Mouse (Mus musculus): ENCODE results near the gene Fchsd2.
"Not testable (repeated sequence)": the region's sequence is repeated elsewhere in the genome, so short reads cannot be mapped to it uniquely, and the experiment has no call there.

The Fchsd2 gene

DNA sequence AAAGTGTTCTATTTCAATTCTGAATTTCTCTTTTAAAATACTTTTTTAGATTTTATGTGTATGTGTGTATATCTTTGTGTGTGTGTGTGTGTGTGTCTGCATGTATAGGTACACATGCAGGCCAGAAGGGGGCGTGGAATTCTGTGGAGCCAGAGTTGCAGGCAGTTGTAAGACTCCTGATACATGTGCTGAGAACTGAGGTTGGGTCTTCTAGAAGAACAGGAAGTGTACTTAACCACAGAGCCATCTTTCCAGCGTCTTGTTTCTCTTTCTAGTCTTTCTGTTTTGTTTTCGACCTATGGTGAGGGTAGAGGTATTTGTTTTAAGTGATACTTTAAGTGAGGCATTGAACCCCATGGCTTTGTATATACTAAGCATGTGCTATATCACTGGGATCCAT lies 20.7 kb downstream of the Fchsd2 start:
- DNase-seq (ENCODE audit: low read depth, low spot score) = peak; percentile 62

DNA sequence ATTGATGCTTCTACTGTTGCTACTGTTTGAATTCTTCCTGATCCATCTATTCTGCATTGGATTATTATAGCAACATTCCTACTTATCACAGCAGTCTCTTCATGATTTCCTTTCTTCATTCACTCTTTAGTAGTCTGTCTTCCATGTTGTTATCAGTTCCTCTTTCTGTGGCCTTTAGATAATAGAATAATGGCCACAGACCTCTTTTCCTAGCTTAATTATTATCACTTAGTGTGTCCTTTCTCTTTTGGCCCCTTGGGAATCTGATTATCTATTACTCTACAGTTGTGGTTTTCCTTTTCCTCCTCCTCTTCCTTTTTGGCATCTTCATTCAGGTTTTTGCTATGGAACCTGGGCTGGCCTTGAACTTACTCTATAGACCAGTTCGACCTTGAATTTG lies 21.7 kb downstream of the Fchsd2 start:
- DNase-seq (ENCODE audit: low read depth, low spot score) = no peak

DNA sequence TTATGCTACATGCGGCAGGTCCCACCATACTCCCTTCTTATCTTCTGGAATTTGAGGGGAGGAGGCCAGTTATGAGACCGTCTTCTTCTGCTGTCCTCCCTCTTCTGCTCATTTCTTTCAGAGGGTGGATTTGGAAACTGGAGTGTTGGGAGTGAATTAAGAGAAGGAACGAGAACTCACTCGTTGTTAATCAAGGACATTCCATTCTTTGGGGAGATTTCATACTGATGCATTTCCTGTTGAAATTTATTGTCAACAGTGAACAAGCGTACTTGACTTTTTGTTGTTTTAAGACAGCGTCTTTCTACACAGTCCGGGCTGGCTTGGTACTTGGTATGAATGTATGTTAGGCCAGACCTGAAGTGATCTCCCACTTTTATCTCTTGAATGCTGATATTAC lies 26.7 kb downstream of the Fchsd2 start:
- DNase-seq (ENCODE audit: low read depth, low spot score) = no peak

DNA sequence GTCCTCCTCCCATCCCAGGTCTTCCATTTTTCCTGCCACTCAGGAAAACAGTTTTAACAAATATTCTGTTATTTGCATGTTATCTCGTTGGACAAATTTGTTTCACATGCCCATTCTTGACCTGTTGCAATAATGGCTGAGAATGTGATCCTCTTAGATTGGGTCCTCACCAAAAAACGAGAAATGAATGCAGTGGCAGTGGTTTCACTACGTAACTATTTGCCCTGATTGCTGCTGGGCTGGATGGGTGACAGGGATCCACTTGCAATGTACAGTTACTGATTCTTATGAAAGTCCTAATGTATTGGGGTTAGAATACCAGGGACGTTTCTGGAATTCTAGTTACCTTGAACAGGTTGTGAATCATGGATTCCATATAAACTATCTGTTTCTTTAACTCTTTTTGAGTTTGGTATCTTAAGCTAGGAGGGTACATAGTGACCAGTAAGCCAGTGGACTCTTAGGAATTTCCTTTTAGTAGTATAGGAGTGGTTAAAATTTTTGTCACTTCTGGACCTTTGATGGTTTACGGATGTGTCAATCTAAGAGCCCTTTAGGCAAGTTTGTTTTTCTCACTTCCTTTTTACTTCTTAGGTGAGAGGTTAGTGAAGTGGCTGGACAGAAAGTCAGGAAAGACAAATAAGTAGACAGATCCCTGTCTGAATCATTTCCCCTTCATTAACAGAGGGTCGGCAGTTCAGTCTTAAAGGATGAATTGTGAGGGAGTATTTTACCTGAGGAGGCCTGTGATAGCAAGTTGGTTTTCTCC lies 31.1 kb downstream of the Fchsd2 start:
- DNase-seq (ENCODE audit: low read depth, low spot score) = no peak

DNA sequence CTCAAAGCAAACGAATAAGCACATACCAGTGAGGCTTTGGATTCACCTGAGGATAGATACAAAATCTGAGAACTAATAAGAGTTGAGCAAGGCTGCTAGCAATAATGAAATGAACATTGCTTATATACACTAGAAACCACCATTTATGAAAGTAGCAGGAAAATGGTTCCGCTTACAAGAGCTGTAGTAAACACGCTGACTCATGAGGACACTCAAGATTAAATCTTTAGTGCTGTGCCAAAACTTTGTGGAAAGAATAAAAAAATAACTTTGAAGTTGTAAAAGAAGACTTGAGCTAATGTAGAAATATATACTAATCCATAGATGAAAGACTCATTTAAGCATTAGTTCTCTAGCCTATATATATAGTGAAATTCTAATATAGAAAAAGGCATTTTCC lies 35.1 kb downstream of the Fchsd2 start:
- no peak for DNase-seq (ENCODE audit: low read depth, low spot score)

GRCm38 (mm10) chr7:101128536-101128935 lies 35.9 kb downstream of the Fchsd2 start:
- no peak for DNase-seq (ENCODE audit: low read depth, low spot score)

- no peak for DNase-seq (ENCODE audit: low read depth, low spot score)
Observed at GRCm38 (mm10) chr7:101130646-101131045, 38.0 kb downstream of the Fchsd2 start.

- DNase-seq (ENCODE audit: low read depth, low spot score) = no peak
Observed at GRCm38 (mm10) chr7:101131281-101131680, 38.6 kb downstream of the Fchsd2 start.

GRCm38 (mm10) chr7:101133591-101133990 lies 40.9 kb downstream of the Fchsd2 start:
- DNase-seq (ENCODE audit: low read depth, low spot score) = no peak

- DNase-seq (ENCODE audit: low read depth, low spot score) = no peak
Observed at GRCm38 (mm10) chr7:101134117-101134516, 41.5 kb downstream of the Fchsd2 start.

- DNase-seq (ENCODE audit: low read depth, low spot score) = no peak
Observed at GRCm38 (mm10) chr7:101138819-101139218, 46.2 kb downstream of the Fchsd2 start.

GRCm38 (mm10) chr7:101142907-101143306 lies 50.2 kb downstream of the Fchsd2 start:
- no peak for DNase-seq (ENCODE audit: low read depth, low spot score)

DNA sequence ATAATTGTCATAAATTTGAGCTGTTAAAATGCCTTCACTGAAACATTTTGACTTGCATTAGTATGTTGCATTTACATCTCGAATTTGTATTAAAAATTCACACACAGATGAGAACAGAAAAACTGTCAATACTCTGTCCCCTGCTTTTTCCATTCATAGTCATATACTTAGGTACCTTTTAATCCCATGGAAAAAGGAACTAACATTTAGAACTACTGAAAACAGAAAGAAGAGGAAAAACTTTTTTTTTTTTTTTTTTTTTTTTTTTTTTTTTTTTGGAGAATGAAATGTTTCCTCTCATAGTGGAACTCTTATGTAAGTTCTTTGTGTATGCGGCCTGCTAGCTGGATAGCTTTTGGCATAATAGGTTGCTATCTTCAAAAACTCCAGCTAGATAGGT lies 51.6 kb downstream of the Fchsd2 start:
- no peak for DNase-seq (ENCODE audit: low read depth, low spot score)

- DNase-seq (ENCODE audit: low read depth, low spot score) = no peak
Observed at GRCm38 (mm10) chr7:101149039-101149438, 56.4 kb downstream of the Fchsd2 start.

GRCm38 (mm10) chr7:101154883-101155282 lies 62.2 kb downstream of the Fchsd2 start:
- not testable (repeated sequence) for DNase-seq (ENCODE audit: low read depth, low spot score)

- DNase-seq (ENCODE audit: low read depth, low spot score) = no peak
Observed at GRCm38 (mm10) chr7:101155284-101155683, 62.6 kb downstream of the Fchsd2 start.

DNA sequence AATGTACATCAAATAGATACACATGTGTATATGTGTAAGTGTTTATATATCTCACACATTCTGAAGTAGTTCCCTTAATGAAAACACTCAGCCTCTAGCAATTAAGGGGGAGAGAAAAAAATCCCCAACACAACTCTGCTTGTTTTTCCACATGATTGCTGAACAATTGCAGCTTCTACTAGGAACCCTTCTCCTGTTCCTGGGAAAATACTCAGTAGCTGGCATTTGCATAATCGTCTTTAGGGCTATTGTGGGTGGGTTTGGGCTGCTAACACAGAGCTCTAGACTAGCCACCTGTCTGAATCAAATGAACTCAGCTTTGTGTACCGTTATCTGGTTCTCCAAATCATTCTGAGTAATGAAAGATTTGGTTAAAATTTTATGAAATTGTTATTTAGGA lies 67.6 kb downstream of the Fchsd2 start:
- DNase-seq (ENCODE audit: low read depth, low spot score) = no peak

GRCm38 (mm10) chr7:101162781-101163180 lies 70.1 kb downstream of the Fchsd2 start:
- DNase-seq (ENCODE audit: low read depth, low spot score) = no peak

DNA sequence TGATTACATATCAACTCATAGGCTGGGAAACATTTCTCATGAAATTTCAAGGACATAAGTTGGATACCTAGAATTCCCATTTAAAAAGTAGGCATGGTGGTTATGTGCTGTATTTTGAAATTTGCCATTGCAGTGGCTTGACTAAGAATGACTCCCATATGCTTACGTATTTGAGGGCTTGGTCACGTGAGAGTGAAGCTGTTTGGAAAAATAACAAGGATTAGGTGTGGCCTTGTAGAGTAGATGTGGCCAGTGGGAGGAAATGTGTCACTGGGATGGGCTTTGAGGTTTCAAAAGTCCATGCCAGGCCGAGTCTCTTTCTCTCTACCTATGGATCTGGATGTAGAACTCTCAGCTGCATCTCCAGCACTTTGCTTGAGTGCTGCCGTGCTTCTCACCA lies 71.2 kb downstream of the Fchsd2 start:
- DNase-seq (ENCODE audit: low read depth, low spot score) = no peak

DNA sequence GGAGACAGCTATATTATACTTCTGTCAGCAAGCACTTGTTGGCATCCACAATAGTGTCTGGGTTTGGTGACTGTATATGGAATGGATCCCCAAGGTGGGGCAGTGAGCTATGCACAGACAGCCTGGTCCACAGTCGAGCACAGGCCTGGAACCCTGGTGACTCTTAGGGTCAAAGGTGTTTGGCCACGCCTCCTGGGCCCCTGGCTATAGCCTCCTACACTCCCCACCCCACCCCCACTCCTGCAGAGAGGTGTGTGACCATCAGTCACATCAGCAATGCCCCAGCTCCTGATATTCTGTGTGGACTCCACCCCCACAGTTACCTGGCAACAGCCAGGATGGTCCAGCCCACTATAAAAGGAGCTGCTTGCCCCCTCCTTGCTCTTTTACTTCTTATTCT lies 73.9 kb downstream of the Fchsd2 start:
- no peak for DNase-seq (ENCODE audit: low read depth, low spot score)

DNA sequence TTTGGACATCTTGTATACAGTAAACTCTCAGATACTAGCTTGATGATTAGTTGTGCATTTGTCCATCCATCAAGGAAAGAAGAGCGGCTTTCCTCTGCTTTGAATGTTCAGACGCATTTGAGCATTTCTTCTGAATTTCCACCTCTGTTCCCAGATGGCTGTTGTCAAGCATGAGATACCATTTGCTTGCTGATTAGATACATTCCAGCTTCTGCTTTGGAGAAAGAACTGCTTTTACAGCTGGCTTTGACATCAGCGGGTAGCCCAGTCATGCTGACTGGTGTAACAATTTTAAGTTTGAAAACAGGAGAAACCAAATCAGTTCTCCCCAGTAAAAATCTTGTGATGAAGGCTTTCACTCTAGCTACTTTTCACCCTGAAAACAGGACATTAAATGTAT lies 77.8 kb downstream of the Fchsd2 start:
- DNase-seq (ENCODE audit: low read depth, low spot score) = no peak

DNA sequence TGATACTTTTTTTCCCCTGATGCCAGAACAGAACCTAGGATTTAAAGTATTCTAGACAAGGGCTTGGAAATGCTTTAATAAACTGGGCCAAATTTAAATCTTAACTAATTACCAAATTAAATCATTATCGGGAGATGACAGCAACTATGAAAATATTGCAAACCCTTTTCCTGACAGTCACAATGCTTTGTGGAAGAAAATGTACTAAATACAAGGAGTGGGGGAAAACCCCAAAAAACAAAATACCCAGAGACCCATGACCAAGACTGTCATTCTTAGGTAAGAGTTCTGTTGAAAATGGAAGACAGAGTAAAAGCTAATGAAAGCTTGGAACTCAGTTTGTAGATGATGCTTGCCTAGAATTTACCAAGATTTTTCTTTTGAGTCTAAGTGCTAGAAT lies 78.3 kb downstream of the Fchsd2 start:
- no peak for DNase-seq (ENCODE audit: low read depth, low spot score)

- DNase-seq (ENCODE audit: low read depth, low spot score) = no peak
Observed at GRCm38 (mm10) chr7:101173331-101173730, 80.7 kb downstream of the Fchsd2 start.

- DNase-seq (ENCODE audit: low read depth, low spot score) = no peak
Observed at GRCm38 (mm10) chr7:101178751-101179150, 86.1 kb downstream of the Fchsd2 start.

Data from CD4-positive, CD25-positive, alpha-beta regulatory T cell, adult 2 months (primary cell).